Mouse (Mus musculus) bone marrow, adult 2 months (tissue): ENCODE data around the gene Cacna2d2.

ENCODE experiments used
- CTCF ChIP-seq: fragments of 200-500 bp; IDR thresholded peaks from 2 replicates; pipeline ENCODE4 v1.5.1; 2011; ENCODE audit warnings: low read length, control low read depth; ENCODE audit not compliant: control insufficient read depth, insufficient read depth
- POLR2A ChIP-seq: fragments of 200-500 bp; IDR thresholded peaks from 2 replicates; pipeline ENCODE4 v1.6.1; 2011; ENCODE audit warnings: low read depth, mild to moderate bottlenecking, control low read depth, low read length, borderline replicate concordance; ENCODE audit not compliant: control insufficient read depth

GRCm38 (mm10) chr9:107570845-107571244 is 171.4 kb downstream of the Cacna2d2 start:
- TF ChIP-seq POLR2A: no peak
- TF ChIP-seq CTCF: no peak
